20 mouse cellular contexts compared by ENCODE assay signal in the genomic region with DNA sequence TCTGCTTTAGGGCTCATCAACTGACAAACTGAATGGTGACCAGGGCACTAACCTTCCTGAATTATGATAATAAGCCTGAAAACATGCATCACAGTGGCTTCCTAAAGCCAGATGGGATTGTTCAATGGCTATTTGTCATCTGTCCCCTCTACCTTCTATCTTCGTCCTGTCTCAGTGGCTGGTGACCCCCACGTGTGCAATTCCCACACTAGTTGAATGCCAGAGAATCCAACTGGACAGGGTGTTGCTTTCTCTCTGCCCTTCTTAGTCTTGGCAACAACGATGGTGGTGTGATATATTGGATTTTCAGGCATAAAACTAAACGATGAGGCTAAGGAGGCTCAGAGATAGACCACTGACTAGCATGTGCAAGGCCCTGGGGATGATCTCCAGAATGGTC.
"Had no signal": no experiment of that assay in that cellular context is flagged by ENCODE, and none has a peak within 500 bp of the region (broad histone marks: within the 10 kb centered on the region; RNA-seq: fewer than 3 reads in every experiment).

No protein-coding gene starts in this region.

- H3K9me3 ChIP-seq: limb, embryonic 10.5 days; limb, embryonic 13.5 days; liver, embryonic 12.5 days; liver, embryonic 15.5 days; lung, embryonic 15.5 days; megakaryocyte, embryonic 14.5 days had no signal

- H3K27me3 ChIP-seq: limb, embryonic 13.5 days; liver, embryonic 12.5 days; liver, embryonic 15.5 days; lung, embryonic 15.5 days; megakaryocyte, embryonic 14.5 days had no signal

- H3K4me3 ChIP-seq: limb, embryonic 10.5 days; limb, embryonic 13.5 days; liver, embryonic 12.5 days; liver, embryonic 15.5 days; lung, embryonic 15.5 days had no signal

- H3K9ac ChIP-seq: limb, embryonic 13.5 days; liver, embryonic 12.5 days; liver, embryonic 15.5 days; lung, embryonic 15.5 days had no signal

- H3K4me1 ChIP-seq: liver, embryonic 15.5 days had no signal

- DNase-seq: kidney, adult 18-20 months; kidney, adult 9 months; kidney, postnatal 14 days; kidney, postnatal 4 days; liver; lung, adult 18-20 months; lung, postnatal 10 days; lung, postnatal 36 days; midbrain, embryonic 14.5 days; thymus, adult 2 months; thymus, postnatal 14 days; thymus, postnatal 4 days had no signal

- ATAC-seq: liver, embryonic 12.5 days had no signal

- H3K36me3 ChIP-seq: limb, embryonic 10.5 days; limb, embryonic 13.5 days; liver, embryonic 12.5 days; liver, embryonic 15.5 days; lung, embryonic 15.5 days had no signal

- H3K27ac ChIP-seq: limb, embryonic 10.5 days; limb, embryonic 13.5 days; liver, embryonic 12.5 days; liver, embryonic 15.5 days; lung, embryonic 15.5 days; stomach, postnatal 0 days had no signal

- H3K4me2 ChIP-seq: limb, embryonic 13.5 days; liver, embryonic 12.5 days; liver, embryonic 15.5 days; lung, embryonic 15.5 days; midbrain, embryonic 11.5 days had no signal
